Mouse (Mus musculus) MEL (cell line): ENCODE data around the gene Gpx3. TPM values are rescaled to one million over a fixed set of nuclear protein-coding genes. Genes with fewer than 3 reads are reported as not detected.
"Not testable (repeated sequence)": the region's sequence is repeated elsewhere in the genome, so short reads cannot be mapped to it uniquely, and the experiment has no call there.

Experiments
- DNase-seq: peaks from one replicate; pipeline ENCODE4 v3.0.0; 2011; ENCODE audit warnings: low read depth, low spot score
- H3K27ac ChIP-seq: 2 replicates; pipeline ENCODE4 v1.5.1; 2012; ENCODE audit warnings: low read depth, mild to moderate bottlenecking, control low read depth, low read length, moderate library complexity; ENCODE audit not compliant: control insufficient read depth
- H3K27me3 ChIP-seq, 2 experiments: fragments of 150-350 bp in 1 of 2; sonication (generic) in 1 of 2; 2 replicates each; pipeline ENCODE4 v1.6.1; 2012; ENCODE audit warnings: low read length in 2 of 2, mild to moderate bottlenecking in 2 of 2, improper control_type of control experiment in 1 of 2, moderate library complexity in 1 of 2; ENCODE audit not compliant: insufficient read depth in 2 of 2, control insufficient read depth in 1 of 2
- H3K36me3 ChIP-seq, 2 experiments: 2 replicates each; pipeline ENCODE4 v1.6.1; 2012 to 2014; ENCODE audit warnings: low read length in 2 of 2, improper control_type of control experiment in 1 of 2, inconsistent platforms in 1 of 2, mild to moderate bottlenecking in 1 of 2; ENCODE audit not compliant: insufficient read depth in 2 of 2, control insufficient read depth in 1 of 2
- H3K4me1 ChIP-seq, 2 experiments: fragments of 150-350 bp in 1 of 2; sonication (generic) in 1 of 2; 2 replicates each; pipeline ENCODE4 v1.6.1; 2012; ENCODE audit warnings: low read length in 2 of 2, improper control_type of control experiment in 1 of 2, mild to moderate bottlenecking in 1 of 2; ENCODE audit not compliant: insufficient read depth in 2 of 2, control insufficient read depth in 1 of 2
- H3K4me3 ChIP-seq, 2 experiments: fragments of 150-350 bp in 1 of 2; sonication (generic) in 1 of 2; 2 replicates each; pipeline ENCODE4 v1.5.1; 2012; ENCODE audit warnings: low read depth in 2 of 2, low read length in 2 of 2, mild to moderate bottlenecking in 2 of 2, moderate library complexity in 2 of 2, control low read depth in 1 of 2, improper control_type of control experiment in 1 of 2; ENCODE audit not compliant: control insufficient read depth in 1 of 2, insufficient read depth in 1 of 2
- H3K79me2 ChIP-seq: 2 replicates; pipeline ENCODE4 v1.6.1; 2012; ENCODE audit warnings: mild to moderate bottlenecking, low read length, moderate library complexity; ENCODE audit not compliant: control insufficient read depth, poor library complexity, insufficient read depth
- H3K9ac ChIP-seq: 2 replicates; pipeline ENCODE4 v1.6.1; 2012; ENCODE audit warnings: low read depth, mild to moderate bottlenecking, control low read depth, low read length, moderate library complexity; ENCODE audit not compliant: control insufficient read depth, poor library complexity, severe bottlenecking
- H3K9me3 ChIP-seq: fragments of 150-350 bp; sonication (generic); replicated peaks from 2 replicates; pipeline ENCODE4 v1.6.1; 2012; ENCODE audit warnings: mild to moderate bottlenecking, low read length, improper control_type of control experiment, moderate library complexity; ENCODE audit not compliant: insufficient read depth
- BHLHE40 ChIP-seq: IDR thresholded peaks from 2 replicates; pipeline ENCODE4 v1.6.1; 2012; ENCODE audit warnings: low read depth, mild to moderate bottlenecking, inconsistent platforms, low read length, improper control_type of control experiment, borderline replicate concordance
- CTCF ChIP-seq, 3 experiments: IDR thresholded peaks in 2 of 3; conservative IDR thresholded peaks in 1 of 3; 2 replicates each; pipeline ENCODE4 v1.5.1; 2011 to 2012; ENCODE audit warnings: low read length in 3 of 3, low read depth in 2 of 3, mild to moderate bottlenecking in 2 of 3, improper control_type of control experiment in 1 of 3, inconsistent platforms in 1 of 3, mixed read lengths in 1 of 3, moderate library complexity in 1 of 3; ENCODE audit not compliant: control insufficient read depth in 1 of 3, insufficient read depth in 1 of 3, poor library complexity in 1 of 3, severe bottlenecking in 1 of 3
- E2F4 ChIP-seq: IDR thresholded peaks from 2 replicates; pipeline ENCODE4 v1.6.1; 2011; ENCODE audit warnings: low read depth, low read length, improper control_type of control experiment, borderline replicate concordance
- ELF1 ChIP-seq: IDR thresholded peaks from 2 replicates; pipeline ENCODE4 v1.6.1; 2014; ENCODE audit warnings: low read depth, mild to moderate bottlenecking, inconsistent platforms, low read length, improper control_type of control experiment, moderate library complexity
- EP300 ChIP-seq, 2 experiments: IDR thresholded peaks; 2 replicates each; pipeline ENCODE4 v1.6.1; 2011; ENCODE audit warnings: improper control_type of control experiment in 2 of 2, low read length in 2 of 2, low read depth in 1 of 2, mild to moderate bottlenecking in 1 of 2
- GABPA ChIP-seq: IDR thresholded peaks from 2 replicates; pipeline ENCODE4 v1.6.1; 2012; ENCODE audit warnings: low read depth, mild to moderate bottlenecking, inconsistent platforms, low read length, improper control_type of control experiment, moderate library complexity
- GATA1 ChIP-seq: IDR thresholded peaks from 2 replicates; pipeline ENCODE4 v1.6.1; 2011; ENCODE audit warnings: low read depth, low read length, improper control_type of control experiment
- KAT2A ChIP-seq: conservative IDR thresholded peaks from 2 replicates; pipeline ENCODE4 v1.6.1; 2012; ENCODE audit warnings: low read depth, low read length, improper control_type of control experiment, inconsistent platforms
- MYB ChIP-seq: IDR thresholded peaks from 2 replicates; pipeline ENCODE4 v1.6.1; 2011; ENCODE audit warnings: mild to moderate bottlenecking, low read depth, low read length, improper control_type of control experiment
- NRF1 ChIP-seq: IDR thresholded peaks from 2 replicates; pipeline ENCODE4 v1.6.1; 2014; ENCODE audit warnings: low read depth, mild to moderate bottlenecking, inconsistent platforms, low read length, improper control_type of control experiment, moderate library complexity; ENCODE audit not compliant: poor library complexity, insufficient read depth, severe bottlenecking
- POLR2A ChIP-seq, 2 experiments: IDR thresholded peaks; 2 replicates each; pipeline ENCODE4 v1.6.1; 2011 to 2012; ENCODE audit warnings: low read length in 2 of 2, mild to moderate bottlenecking in 2 of 2, control low read depth in 1 of 2, improper control_type of control experiment in 1 of 2, low read depth in 1 of 2, moderate library complexity in 1 of 2; ENCODE audit not compliant: control insufficient read depth in 1 of 2, insufficient read depth in 1 of 2, poor library complexity in 1 of 2
- POLR2AphosphoS2 ChIP-seq: IDR thresholded peaks from 2 replicates; pipeline ENCODE4 v1.6.1; 2011; ENCODE audit warnings: low read length, improper control_type of control experiment
- POLR2AphosphoS5 ChIP-seq: IDR thresholded peaks from 2 replicates; pipeline ENCODE4 v1.6.1; 2012; ENCODE audit warnings: low read depth, borderline replicate concordance, mild to moderate bottlenecking, inconsistent platforms, low read length, moderate library complexity, mixed read lengths
- SMC3 ChIP-seq: IDR thresholded peaks from 2 replicates; pipeline ENCODE4 v1.6.1; 2011; ENCODE audit warnings: low read depth, low read length, improper control_type of control experiment
- TAL1 ChIP-seq: IDR thresholded peaks from 2 replicates; pipeline ENCODE4 v1.6.1; 2012; ENCODE audit warnings: mild to moderate bottlenecking, inconsistent platforms, low read length, moderate library complexity, mixed read lengths
- TCF12 ChIP-seq: IDR thresholded peaks from 2 replicates; pipeline ENCODE4 v1.6.1; 2014; ENCODE audit warnings: low read depth, mild to moderate bottlenecking, inconsistent platforms, low read length, improper control_type of control experiment, moderate library complexity
- USF1 ChIP-seq: IDR thresholded peaks from 2 replicates; pipeline ENCODE4 v1.6.1; 2014; ENCODE audit warnings: low read depth, mild to moderate bottlenecking, inconsistent platforms, low read length, improper control_type of control experiment, moderate library complexity
- ZNF384 ChIP-seq: IDR thresholded peaks from 2 replicates; pipeline ENCODE4 v1.6.1; 2012; ENCODE audit warnings: low read depth, mild to moderate bottlenecking, inconsistent platforms, low read length, improper control_type of control experiment
- polyA plus RNA-seq, 2 experiments: library from polyadenylated mRNA; stranded (reverse) in 1 of 2; unstranded in 1 of 2; fragments of >175 nt in 1 of 2; fragments of >200 nt in 1 of 2; gene quantifications; 2 replicates each; pipeline versions ENCODE4 v1.2.1 to v1.2.4; 2012; ENCODE audit warnings: low replicate concordance in 2 of 2, low read depth in 1 of 2; ENCODE audit not compliant: insufficient read length in 2 of 2, insufficient read depth in 1 of 2, missing spikeins in 1 of 2
- total RNA-seq: library from RNA; depleted of rRNA; stranded (reverse); fragments of 300-350 nt; gene quantifications from 2 replicates; pipeline ENCODE4 v1.2.3, GENCODE M21; 2012

The Gpx3 gene
- total and polyA plus RNA-seq, 3 experiments = 0.12 to 0.15 TPM; not detected in 1

GRCm38 (mm10) chr11:54891341-54891740, 10.9 kb upstream of the Gpx3 start:
- DNase-seq = no peak
- no peaks in the 10 kb centered on the region for H3K27me3 ChIP-seq
- H3K79me2 ChIP-seq = no peaks in the 10 kb centered on the region
- H3K4me3 ChIP-seq = no peak overlapping the region
- H3K27ac ChIP-seq = no peak overlapping the region
- H3K9me3 ChIP-seq = no peaks in the 10 kb centered on the region
- H3K4me1 ChIP-seq = peaks cover 6 to 8% of the 10 kb centered on the region in 2 experiments
- H3K9ac ChIP-seq = no peak overlapping the region
- TF ChIP-seq TAL1 = no peak
- TF ChIP-seq, all 39 proteins: peak for 0
- peaks cover 0 to 6% of the 10 kb centered on the region in 2 experiments; a peak in 1 of 4 replicates for H3K36me3 ChIP-seq

GRCm38 (mm10) chr11:54892091-54892490, 10.2 kb upstream of the Gpx3 start:
- no peak overlapping the region for H3K4me3 ChIP-seq
- DNase-seq = no peak
- H3K9ac ChIP-seq = no peak overlapping the region
- no peak for TF ChIP-seq GABPA
- TF ChIP-seq GATA1 = no peak
- no peak for TF ChIP-seq KAT2A
- TF ChIP-seq E2F4 = no peak
- no peak for TF ChIP-seq POLR2A (IDR thresholded peaks at IDR 0.05; ENCODE audit: control insufficient read depth in 1 of 2, insufficient read depth in 1 of 2, low read depth in 1 of 2, low read length in 2 of 2, poor library complexity in 1 of 2)
- TF ChIP-seq USF1 = no peak
- TF ChIP-seq BHLHE40 = no peak
- TF ChIP-seq CTCF (IDR thresholded peaks at IDR 0.05 in 2 of 3, conservative IDR thresholded peaks at IDR 0.05 in 1 of 3; ENCODE audit: control insufficient read depth in 1 of 3, insufficient read depth in 1 of 3, low read depth in 2 of 3, low read length in 3 of 3, poor library complexity in 1 of 3, severe bottlenecking in 1 of 3) = no peak
- H3K36me3 ChIP-seq = peaks cover 0 to 6% of the 10 kb centered on the region in 2 experiments; a peak in 1 of 4 replicates
- H3K27me3 ChIP-seq = no peaks in the 10 kb centered on the region
- H3K27ac ChIP-seq = no peak overlapping the region
- H3K4me1 ChIP-seq = peaks cover 6 to 8% of the 10 kb centered on the region in 2 experiments
- H3K9me3 ChIP-seq = no peaks in the 10 kb centered on the region
- H3K79me2 ChIP-seq = no peaks in the 10 kb centered on the region

DNA sequence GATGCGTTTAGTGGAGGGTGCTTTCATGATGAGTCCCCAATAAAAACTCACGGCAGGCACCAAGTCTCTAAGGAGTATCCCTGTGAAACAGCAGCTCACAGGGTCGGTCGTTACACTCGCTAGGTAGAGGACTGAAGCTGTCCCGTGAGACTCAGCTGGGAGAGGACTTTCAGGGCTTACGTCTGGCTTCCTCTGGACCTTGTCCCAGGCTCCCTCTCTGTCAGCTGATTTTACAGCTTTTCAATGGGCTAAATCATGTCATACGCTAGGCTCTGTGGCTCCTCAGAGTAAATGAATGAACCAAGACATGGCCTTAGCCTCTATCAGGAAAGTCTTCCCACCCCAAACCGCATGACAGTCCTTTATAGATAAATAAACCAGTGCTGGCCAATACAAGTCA, 7.7 kb upstream of the Gpx3 start:
- no peaks in the 10 kb centered on the region for H3K27me3 ChIP-seq
- no peak for DNase-seq
- H3K27ac ChIP-seq = no peak overlapping the region
- H3K36me3 ChIP-seq = peaks cover 0 to 2% of the 10 kb centered on the region in 2 experiments; a peak in 1 of 4 replicates
- no peak for TF ChIP-seq ELF1
- no peak for TF ChIP-seq MYB
- no peak for TF ChIP-seq POLR2AphosphoS2
- TF ChIP-seq USF1 = no peak
- no peak for TF ChIP-seq TCF12
- TF ChIP-seq KAT2A = no peak
- TF ChIP-seq GATA1 = no peak
- no peak for TF ChIP-seq SMC3
- no peak for TF ChIP-seq EP300 (IDR thresholded peaks at IDR 0.05; ENCODE audit: low read depth in 1 of 2, low read length in 2 of 2)
- TF ChIP-seq POLR2AphosphoS5 = no peak
- TF ChIP-seq NRF1 = no peak
- TF ChIP-seq ZNF384 = no peak
- H3K4me1 ChIP-seq = peaks cover 2 to 5% of the 10 kb centered on the region in 2 experiments; a peak in 3 of 4 replicates
- H3K79me2 ChIP-seq = no peaks in the 10 kb centered on the region
- no peaks in the 10 kb centered on the region for H3K9me3 ChIP-seq
- no peak overlapping the region for H3K9ac ChIP-seq
- H3K4me3 ChIP-seq = no peak overlapping the region

DNA sequence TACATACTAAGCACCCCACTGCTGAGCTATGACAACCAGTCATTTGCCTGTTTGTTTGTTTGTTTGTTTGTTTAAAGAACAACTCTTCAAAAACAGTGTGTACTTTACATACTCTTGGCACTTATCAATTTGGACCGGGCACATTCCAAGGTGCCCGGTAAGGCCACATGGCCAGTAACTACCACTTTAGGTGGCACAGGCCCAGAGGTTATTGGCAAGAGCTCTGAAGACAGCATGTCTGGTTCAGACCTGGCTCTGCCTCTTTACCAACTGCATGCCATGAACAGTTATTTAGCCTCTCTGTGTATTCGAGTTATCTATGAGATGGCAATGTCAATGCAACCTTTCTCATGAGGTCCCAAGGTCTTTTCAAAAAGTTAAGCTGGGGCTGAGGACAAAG, 5.6 kb upstream of the Gpx3 start:
- not testable (repeated sequence) for H3K79me2 ChIP-seq, H3K27me3 ChIP-seq, H3K9me3 ChIP-seq, H3K9ac ChIP-seq, DNase-seq, H3K4me3 ChIP-seq, H3K36me3 ChIP-seq, H3K27ac ChIP-seq, H3K4me1 ChIP-seq
